Mouse (Mus musculus) kidney, postnatal 4 days (tissue): ENCODE data around the gene Prkn.
A peak's percentile ranks its signal among the peaks of the same experiment; 100 is the strongest.
"Not testable (repeated sequence)": the region's sequence is repeated elsewhere in the genome, so short reads cannot be mapped to it uniquely, and the experiment has no call there.

ENCODE experiments used
- DNase-seq, 2 experiments: peaks; one replicate each; pipeline ENCODE4 v3.0.0; 2021; ENCODE audit warnings: mixed read lengths in 2 of 2

Gene Prkn

DNA sequence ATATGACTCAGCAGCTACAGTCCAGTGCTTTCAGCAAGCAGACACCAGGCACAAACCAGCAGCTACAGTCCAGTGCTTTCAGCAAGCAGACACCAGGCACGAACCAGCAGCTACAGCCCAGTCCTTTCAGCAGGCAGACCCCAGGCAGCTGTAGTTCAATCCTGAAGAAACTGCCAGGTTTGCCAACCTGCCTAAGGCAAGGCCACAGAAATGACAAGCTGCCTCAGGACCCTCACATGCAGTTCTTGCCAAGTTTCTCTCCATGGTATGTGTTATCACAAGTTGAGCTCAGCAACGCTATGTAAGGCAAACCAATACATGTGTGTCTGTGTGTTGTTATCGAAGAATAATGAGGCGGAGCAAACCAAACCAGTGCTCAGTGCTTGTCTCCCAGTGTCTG is 1091.5 kb downstream of the Prkn start:
- no peak for DNase-seq

GRCm38 (mm10) chr17:11933737-11934136 is 1093.6 kb downstream of the Prkn start:
- no peak for DNase-seq

GRCm38 (mm10) chr17:11947436-11947835 is 1107.3 kb downstream of the Prkn start:
- no peak for DNase-seq

DNA sequence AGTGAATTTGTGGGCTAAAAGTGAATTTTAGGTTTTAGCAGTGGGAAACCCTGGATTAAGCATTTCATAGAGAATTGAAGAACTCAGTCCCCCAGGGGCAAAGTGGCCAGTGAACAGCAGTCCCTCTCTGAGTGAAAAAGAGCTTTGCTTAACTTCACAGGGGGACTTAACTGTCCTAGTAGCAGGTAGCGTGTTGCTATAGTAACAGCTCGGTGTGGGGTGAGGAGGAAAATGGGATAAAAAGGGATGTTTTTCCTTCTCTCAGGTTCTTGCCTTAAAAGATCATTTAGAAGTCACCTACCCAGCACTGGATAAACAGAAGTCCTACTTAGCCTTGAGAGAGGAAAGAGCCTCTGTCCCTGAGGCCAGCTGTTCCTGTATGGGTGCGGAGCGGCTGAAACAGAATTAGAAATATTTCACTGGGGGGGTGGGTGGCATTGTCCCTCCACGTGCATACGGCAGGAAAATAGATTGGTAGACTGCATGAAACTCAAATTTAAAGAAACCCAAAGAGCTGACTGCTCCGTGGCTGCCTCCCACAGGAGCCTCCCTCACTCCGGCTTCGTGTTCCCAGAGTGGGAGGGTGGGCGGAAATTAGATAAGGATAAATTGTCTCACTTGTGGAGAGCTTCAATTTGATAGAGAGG is 1109.5 kb downstream of the Prkn start:
- DNase-seq, result no peak

- no peak for DNase-seq
These were observed 1110.0 kb downstream of the Prkn start for GRCm38 (mm10) chr17:11950198-11950594.

DNA sequence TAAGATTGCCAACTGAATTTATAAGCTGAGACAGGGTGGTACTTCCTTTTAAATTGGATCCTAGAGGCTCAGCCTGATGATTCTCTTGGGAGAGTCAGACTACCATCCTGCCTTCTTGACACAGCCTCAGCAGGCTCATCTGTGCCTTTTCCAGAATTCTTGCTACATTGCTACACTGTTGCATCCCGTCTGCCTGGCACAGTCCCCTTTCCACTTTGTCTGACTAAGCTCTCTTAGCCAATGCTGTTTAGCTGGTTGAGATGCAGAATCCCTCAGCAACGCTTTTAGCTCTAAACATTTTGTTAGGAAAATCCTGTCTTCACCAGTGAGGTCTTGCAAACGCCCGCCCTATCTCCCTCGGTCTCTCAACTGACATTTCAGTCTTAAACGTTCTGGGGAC is 1115.1 kb downstream of the Prkn start:
- no peak for DNase-seq

- DNase-seq, result no peak
These were observed 1120.3 kb downstream of the Prkn start for GRCm38 (mm10) chr17:11960492-11960891.

DNA sequence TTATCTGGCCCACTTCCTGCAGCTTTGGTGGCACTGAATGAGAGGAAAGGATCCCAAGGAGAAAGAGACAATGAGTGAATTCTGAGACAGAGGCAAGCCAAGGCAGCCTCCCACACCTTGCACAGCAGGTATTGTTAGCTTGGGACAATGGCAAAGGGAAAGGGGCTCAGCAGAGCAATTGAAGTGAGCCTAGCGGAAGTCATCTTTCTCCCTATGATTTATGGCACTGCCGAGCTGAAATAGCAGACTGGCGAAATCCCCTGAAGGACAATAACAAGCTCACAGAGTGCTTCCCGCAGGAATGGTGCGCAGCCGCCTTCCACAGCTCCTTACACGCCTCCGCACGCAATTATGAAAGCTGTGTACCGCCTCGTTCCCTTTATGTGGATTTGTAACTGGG is 1122.6 kb downstream of the Prkn start:
- peak; percentile 29 to 45 for DNase-seq

DNA sequence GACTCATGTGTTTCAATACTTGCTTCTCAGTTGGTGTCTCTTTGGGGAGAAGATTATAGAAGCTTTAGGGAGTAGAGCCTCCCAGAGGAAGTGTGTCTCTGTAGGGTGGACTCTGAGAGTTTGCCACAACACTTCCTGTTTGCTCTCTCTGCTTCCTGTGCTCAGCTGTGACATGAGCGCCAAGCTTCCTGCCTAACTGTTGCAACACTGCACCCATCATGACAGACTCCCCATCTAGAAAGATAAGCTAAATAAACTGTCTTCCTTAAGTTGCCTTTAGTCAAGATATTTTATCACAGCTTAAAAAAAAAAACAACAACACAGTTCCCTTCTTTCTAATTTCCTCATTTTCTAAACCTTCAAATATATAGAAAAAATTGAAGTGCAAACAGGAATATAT is 1130.0 kb downstream of the Prkn start:
- DNase-seq, result no peak

DNA sequence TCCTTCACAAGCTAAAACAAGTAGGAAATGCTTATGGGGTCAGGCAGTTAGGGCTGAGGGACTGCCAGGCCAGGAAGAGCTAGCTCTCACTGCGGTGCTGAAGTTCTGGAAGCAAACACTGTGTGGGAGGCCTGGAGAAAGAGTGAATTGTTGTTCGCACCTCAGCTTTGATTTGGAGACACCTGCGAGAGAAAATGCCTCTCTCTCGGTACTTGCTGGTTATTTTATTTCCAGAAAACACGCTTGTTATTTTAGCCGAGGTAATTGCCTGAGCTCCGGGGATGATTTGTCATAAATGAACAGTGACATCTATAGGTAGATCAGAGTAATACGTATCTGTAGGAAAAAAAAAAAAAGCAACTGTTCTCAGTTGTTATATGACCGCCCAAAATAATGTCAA is 1132.4 kb downstream of the Prkn start:
- DNase-seq, result no peak

DNA sequence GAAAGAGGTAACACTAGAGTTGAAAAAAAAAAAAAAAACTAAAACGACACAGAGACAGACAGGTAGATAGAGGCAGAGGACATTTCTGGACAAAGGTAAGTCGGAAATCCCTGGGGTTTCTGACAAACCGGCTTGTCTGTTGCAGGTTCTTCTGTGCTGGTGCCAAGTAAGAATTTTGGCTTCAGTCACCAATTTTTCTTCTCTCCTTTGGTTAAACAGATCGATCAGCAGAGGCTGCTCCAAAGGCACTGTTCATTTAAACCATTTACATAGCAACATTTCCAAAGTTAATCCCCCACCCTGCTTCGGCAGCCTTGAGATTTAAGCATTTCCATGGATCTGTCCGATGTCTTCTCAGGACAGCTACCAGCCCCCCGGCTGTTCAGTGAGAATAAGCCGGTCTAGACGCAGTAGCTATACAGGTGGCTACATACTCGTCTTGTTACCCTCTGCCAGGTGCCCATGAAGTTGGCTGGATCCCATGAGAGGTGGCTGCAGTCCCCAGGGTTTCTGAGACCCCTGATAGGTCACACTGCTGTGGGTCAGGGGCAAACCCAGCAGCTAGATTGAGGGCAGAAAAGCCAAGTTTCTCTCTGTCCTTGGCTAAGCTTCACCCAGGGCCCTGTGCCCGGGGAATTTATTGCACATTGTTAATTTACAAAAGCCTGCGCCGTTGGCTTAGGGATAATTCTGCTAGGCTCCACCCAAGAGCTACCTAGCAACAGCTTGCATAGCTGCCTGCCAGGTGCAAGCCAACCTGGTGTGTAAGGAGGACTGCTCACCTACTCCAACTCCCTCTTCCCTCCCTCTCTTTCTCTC is 1133.0 kb downstream of the Prkn start:
- DNase-seq, result no peak

DNA sequence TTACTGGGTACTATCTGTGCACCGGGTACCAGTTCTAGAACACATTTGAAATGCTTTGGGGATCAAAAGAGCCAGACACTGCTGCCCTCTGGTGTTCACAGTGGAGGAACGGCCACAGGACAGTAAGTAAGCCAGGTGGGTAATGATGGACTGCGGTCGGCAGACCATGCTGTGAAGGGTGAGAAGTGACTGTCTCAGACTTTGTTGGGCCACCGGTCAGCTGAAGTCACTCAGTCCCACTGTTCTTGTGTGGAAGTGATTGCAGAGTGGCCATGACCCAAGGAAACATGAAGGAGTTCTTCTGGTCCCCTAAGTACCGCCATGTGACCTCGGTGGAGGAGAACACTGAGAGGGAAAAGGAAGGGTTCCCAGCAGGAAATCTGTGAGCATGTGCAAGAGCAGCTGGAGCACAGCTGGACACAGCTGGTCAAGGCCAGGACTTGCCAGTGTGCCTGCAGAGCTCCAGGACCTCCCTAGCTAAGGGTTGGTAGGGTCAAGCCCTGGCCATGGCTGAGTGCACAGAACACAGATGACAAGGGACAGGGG is 1135.0 kb downstream of the Prkn start:
- peak; percentile 72 to 81 for DNase-seq

- DNase-seq, result no peak
These were observed 1138.2 kb downstream of the Prkn start for GRCm38 (mm10) chr17:11978260-11978821.

- no peak for DNase-seq
These were observed 1141.5 kb downstream of the Prkn start for GRCm38 (mm10) chr17:11981666-11982065.

DNA sequence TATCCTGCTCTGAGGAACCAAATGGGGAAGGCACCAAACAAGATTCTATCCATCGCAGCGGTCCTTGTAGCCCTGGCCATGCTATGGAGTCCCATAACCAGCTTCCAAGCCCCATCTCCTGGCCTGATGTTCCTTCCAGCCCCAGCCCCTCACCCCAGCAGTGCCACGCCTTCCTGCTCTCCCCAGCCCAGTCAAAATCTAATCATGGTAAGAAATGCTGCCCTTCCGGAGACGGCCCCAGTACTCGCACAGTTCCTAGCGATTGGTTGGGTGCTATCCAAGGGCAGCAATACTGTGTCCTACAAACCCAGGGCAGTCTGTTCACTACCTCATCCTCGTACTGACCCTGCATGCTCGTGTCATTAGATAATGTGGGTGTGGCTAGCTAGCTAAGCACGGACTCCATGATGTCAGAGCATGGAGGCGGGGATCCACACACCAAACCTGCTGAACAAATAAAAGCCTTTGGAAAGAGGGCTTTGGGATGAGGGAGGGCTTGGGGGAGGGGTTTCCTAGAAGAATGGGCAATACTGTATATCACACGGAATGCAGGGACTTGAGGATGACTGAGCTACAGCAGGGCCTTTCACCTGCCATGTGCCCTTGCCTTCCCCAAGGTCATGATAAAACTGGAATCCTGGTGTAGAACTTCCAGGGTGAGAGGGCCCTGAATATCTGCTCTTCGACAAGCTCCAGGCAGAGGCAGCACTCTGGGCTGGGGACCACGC is 1148.1 kb downstream of the Prkn start:
- DNase-seq, result no peak

DNA sequence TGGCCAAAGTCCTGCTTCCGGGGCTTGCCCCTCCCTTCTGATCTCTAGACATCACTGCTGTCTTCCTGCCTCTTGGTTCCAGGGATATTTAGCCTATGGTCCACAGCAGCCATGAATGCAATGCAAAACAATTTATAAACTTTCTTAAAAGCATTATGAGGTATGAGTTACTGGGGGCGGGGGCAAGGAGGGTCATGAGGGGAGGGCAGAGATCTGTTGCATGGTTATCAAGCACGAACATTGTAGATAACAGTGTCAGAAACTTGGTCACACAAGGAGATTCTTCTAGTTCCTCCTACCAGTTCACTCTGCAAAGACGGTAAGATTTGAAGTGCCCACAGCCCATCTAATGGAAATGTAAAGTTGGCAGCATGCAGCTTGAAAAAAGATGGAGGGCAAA is 1149.1 kb downstream of the Prkn start:
- DNase-seq, result no peak

GRCm38 (mm10) chr17:11990386-11991087 is 1150.4 kb downstream of the Prkn start:
- no peak for DNase-seq

DNA sequence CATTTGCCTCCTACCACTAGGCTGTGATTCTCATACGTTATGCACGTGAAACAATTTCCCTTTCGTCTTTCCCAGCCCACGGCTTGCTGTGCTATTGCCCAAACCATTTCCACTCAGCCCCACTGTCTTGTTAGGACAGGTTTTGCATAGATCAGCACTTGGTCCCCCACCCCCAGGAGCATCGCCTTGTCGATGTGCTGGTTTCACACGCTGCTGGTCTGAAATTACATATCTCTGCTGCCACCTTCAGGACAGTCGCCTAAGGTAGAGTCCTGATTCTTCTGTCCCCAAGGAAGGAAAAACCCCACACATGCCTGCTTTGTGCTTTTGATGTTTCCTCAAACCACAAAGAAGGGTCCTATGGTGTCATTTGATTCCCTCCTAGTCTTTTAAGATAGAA is 1153.1 kb downstream of the Prkn start:
- DNase-seq, result peak; percentile 69 to 72

- DNase-seq, result no peak
These were observed 1154.1 kb downstream of the Prkn start for GRCm38 (mm10) chr17:11994252-11994651.

DNA sequence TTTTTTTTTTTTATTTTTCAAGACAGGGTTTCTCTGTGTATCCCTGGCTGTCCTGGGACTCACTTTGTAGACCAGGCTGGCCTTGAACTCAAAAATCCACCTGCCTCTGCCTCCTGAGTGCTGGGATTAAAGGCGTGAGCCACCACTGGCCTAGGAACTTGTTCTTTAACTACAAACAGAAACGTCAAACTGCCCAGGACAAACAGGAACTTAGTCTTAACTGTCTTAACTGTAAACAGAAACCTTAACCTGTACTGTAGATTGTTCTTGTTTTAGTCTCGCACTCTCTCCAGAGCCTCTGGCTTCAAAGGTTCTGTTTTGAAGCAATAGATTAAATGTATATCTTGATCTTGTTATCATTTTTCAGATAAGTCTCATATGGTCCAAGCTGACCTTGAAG is 1154.6 kb downstream of the Prkn start:
- DNase-seq, result not testable (repeated sequence)

DNA sequence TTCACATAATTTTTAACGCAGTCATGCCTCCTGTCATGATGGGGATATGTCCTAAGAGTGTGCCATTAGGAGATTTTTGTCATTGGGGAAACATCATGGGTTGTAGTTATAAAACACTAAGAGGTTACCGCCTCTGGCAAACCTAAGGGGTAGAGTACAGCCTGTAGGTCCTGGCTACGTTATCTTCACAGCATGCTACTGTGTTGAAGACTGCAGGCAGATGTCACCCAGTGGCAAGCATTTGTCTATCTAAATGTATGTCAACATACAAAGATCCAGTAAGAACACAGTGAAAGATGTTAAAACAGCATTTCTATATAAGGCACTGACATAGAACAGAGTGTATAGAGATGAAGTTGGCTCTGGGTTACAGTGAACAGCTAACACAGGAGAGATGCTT is 1155.3 kb downstream of the Prkn start:
- DNase-seq, result no peak

- no peak for DNase-seq
These were observed 1156.1 kb downstream of the Prkn start for GRCm38 (mm10) chr17:11996311-11996710.

DNA sequence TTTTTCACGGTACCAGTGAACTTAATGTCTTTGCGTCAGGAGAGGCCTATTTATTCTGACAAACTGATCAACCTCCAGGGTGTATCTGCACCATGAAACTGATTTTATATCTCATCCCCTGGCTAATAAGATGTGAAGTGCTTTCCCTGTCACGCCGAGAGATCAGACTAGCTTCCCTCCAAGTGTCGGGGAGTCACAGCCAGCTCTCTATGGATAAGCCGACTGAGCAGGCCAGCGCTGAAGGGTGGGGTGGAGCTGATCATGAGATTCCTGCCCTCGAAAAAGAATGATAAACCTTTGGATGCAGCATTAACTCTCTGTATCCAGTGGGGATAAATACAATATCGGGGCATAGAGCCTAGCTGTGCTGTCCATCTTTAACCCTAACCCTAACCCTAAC is 1160.1 kb downstream of the Prkn start:
- no peak for DNase-seq
